Mouse (Mus musculus) left cerebral cortex, postnatal 14 days (tissue): ENCODE results near the gene Dock9. TPM values are rescaled to one million over a fixed set of nuclear protein-coding genes. Genes with fewer than 3 reads are reported as not detected.
A peak's percentile ranks its signal among the peaks of the same experiment; 100 is the strongest.

Experiments used
- DNase-seq, 2 experiments: peaks; one replicate each; pipeline ENCODE4 v3.0.0; 2021 to 2022; ENCODE audit warnings: low spot score in 2 of 2, mixed read lengths in 1 of 2
- intact Hi-C: fragments of 180-260 bp; cut with DNase I; formaldehyde crosslinking; loops from one replicate; pipeline ENCODE4 v1.15.1; 2025
- total RNA-seq, 2 experiments: library from RNA; stranded (reverse); gene quantifications; 2 replicates each; pipeline ENCODE4 v1.2.3; 2021

Gene Dock9
- total RNA-seq, 2 experiments from 2014 or later = 136 to 148 TPM

DNA sequence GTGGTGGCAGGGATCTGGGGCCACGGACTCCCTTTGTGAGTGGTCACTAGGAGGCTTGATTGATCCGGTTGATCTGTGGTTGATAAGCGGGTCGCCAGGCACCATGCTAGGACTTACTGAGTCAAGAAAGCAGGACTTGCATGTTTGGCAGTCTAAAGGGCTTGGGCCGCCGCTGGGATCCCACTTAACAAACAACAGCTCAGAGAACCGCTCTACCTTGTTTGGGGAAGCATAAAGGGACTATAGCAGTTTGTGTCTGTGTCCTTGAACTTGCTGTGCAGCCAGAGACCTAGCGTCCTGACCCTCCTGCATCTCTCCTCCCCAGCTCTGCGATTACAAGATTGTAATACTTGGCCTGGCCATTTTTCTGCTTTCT lies 292.2 kb downstream of the Dock9 start:
- intact Hi-C loops = no loop called here
- DNase-seq = no peak

DNA sequence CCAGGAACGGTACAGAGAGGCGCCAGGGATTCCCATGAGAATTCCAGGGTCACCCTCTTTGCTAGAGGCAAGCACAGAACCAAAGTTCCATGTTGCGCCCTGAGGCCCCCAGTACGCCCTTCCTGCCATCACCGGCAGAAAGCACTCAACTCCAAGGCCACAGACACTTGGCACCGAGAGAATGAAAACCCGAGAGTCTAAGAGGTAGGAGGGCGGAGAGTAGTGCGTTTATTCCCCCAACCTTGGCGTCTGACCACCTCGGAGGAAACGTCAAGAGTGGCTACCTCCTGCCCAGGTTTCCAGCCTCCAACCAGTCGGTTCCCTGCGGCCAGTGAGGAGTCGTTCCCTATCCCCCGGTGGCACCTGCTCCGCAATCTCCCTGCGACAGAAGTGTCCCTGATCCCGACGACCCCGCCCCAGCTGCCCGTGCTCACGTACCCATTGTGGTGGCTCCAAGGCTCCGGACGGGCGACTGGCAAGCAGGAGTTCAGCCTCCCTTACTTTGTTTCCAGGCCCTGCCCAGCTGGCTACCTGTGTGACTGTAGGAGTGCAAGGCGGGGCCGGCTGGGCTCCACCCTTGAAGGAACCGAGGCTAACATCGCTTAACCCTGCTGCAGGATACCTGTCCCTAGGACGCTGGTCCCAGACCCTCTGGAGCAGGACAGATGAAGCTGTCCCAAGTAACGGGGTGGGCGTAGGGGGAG lies 292.7 kb downstream of the Dock9 start, which contains the start of gene Slc15a1:
Gene Slc15a1 (minus strand): TSS at position 472 of the 704 bp plus-strand sequence.
- no peak for DNase-seq
- intact Hi-C loops = no loop called here

DNA sequence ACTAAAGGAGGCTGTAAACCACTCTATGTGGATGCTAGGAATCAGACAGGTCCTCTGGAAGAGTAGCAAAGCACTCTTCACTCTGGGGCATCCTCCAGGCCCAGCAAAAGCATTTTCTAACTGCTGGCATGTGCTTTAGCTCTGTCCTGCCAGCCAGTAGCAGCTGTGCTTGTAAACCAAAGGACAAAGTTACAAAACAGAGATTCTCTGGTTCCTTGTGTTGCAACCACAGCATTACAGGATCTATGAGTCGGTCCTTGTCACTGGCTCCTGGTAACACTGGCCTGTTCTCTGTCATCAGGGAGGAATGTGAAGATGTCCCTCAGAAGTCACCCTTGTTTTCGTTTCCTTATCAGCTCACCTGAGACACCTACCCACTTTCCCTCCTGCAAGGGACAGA lies 297.1 kb downstream of the Dock9 start:
- intact Hi-C loops = no loop called here

DNA sequence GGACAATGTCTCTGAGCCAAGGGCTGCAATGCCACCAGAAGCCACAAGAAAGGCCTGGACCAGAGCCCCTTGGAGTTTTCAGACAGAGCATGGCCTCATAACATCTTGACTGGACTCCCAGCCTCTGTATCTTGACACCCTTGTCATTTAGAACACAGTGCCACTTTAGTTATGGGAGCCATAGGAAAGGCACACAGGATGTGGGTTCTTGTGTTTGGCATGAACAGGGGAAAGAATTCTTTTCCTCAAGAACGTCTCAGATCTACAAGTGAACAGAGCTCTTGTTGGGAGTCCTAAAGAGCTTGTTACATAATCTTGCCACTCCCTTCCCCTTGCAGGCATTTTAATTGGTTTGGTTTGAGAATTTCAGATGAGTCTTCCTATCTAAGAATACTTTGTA lies 297.9 kb downstream of the Dock9 start:
- intact Hi-C loops = no loop called here
- DNase-seq = peak in 1 of 2 experiments; percentile 15

More for the DNA sequence above, 297.1 kb downstream of the Dock9 start:
- DNase-seq = no peak

DNA sequence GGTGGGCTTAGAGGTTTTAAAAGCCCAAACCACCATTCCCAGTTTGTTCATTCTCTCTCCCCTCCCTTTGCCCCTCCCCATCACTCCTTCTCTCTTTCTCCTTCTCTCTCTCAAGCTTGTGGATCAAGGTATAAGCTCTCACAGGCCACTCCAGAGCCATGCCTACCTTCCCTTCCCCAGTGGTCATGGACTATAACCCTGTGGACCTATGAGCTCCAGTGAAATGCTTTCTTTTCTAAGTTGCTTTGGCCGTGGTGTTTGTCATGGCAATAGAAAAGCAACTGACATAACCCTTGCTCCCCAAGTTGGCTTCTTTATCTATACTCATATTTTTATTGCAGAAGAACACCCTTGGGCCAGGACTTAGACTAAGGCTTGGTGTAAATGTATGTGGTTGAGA lies 299.8 kb downstream of the Dock9 start:
- no peak for DNase-seq
- intact Hi-C loops = no loop called here

DNA sequence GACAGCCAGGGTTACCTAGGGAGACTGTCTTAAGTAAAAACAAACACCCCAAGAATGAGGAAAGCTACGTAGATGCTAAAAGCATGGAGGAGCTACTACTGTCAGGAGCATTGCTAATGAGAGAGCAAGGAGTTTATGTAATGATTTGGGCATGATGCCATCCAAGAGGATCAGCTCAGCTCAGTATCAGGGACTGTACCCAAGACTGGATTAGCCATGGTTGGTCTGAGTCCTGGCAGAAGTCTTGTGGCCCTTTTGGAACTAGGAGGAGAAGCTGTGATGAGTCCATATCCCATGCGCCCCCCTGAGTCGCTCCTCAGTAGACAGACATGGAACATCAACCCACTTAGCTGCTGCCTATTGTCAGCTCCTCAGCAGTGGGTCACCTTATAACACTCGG lies 301.9 kb downstream of the Dock9 start:
- no peak for DNase-seq

DNA sequence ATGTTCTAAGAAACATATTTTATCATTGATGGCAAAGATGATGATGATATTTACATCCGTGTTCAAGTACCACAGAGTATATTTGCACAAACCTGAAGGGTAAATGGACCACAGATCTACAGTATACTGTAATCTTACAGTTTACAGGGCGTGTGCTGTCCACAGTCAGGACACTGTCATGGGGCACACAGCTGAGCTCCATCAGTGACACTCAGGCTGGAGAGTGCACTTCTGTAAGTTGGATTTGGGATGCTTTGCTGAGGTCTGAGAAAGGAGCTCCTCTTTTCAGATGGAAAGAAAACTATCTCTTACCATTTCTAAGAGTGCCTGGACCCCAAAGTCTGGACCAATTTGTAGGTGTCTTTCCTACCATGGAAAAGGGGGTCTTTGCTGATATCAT lies 302.5 kb downstream of the Dock9 start:
- DNase-seq = no peak
- intact Hi-C loops = no loop called here

More for the DNA sequence above, 301.9 kb downstream of the Dock9 start:
- intact Hi-C loops = no loop called here

DNA sequence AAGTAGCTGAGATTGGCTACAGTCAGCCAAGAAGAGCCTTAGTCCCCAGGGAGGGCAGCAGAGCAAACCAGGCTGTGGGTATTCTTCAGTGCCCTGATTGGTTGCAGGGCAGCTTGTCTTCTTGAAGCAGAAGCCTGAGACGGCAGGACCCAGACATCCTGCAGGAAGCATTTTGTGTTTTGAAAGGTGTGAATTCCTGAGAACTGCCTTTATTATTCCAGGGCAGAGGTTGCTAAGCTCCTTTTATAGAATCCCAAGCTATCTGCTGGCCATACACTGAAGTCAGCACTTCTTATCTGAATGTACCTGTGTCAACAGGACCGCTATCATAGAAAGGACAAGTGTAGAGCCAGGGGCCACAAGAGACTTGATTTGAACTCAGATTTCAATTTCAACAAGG lies 303.4 kb downstream of the Dock9 start:
- DNase-seq = no peak
- intact Hi-C loops = no loop called here

DNA sequence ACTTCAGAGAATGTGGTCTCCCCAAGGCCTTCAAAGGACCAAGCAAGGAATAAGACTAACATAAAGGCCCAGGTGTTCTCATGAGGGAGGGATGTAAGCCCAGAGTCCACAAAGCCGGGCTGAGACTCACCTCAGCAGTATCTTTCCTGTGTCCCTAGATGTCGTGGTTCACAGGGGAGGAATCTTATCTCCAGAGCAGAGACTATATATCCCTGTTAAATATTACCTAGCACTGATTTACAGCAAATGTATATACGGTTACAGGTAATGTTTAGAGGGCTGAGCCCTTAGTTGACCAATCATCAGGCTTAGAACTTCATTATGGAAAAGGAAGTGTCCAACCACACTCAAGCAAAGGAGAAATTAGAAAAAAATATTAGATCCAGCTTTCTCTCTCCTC lies 303.9 kb downstream of the Dock9 start:
- intact Hi-C loops = no loop called here
- no peak for DNase-seq

DNA sequence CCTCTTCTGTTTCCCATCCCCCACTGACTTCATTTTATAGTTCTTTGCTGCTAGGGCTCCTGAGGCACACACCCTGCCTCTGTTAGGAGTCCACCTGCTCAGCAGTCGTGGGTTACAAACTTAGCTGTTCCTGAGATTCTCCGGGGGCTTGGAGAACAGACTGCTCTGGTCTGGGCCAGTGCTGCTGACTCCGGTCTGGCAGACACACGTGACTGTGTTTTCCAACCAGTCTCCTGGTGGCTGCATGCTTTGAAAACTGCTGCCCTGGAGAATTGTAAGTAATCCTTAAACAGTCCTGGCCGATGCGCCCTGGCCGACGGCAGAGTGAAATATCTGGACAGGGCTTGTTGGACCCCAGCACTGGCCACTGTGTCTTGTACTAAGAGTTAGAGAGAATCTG lies 305.3 kb downstream of the Dock9 start:
- intact Hi-C loops = no loop called here
- peak in 1 of 2 experiments; percentile 17 for DNase-seq

Other genes with a start within 250 kb of the Dock9 start
- 10 to 100 TPM; 33.5 to 34.0 TPM for gene Ubac2, start 80.8 kb upstream of the Dock9 start, total RNA-seq
- not detected for gene Gpr18, start 117.9 kb upstream of the Dock9 start, total RNA-seq
- gene Gpr183, start 167.4 kb upstream of the Dock9 start, total RNA-seq = under 1 TPM; 0.66 to 0.91 TPM
- gene Timm8a2, start 236.8 kb upstream of the Dock9 start, total RNA-seq = under 1 TPM in 1 of 2 experiments, not detected in 1; 0.38 TPM